Mouse (Mus musculus): ENCODE measurements at regions not wholly inside any gene's neighbourhood (a gene's known extent, or its start where the extent isn't known, plus 50 kb on each side); places are given as distances from the start of the nearest gene placed in this dataset.
"Not testable (repeated sequence)": the region's sequence is repeated elsewhere in the genome, so short reads cannot be mapped to it uniquely, and the experiment has no call there.

DNA sequence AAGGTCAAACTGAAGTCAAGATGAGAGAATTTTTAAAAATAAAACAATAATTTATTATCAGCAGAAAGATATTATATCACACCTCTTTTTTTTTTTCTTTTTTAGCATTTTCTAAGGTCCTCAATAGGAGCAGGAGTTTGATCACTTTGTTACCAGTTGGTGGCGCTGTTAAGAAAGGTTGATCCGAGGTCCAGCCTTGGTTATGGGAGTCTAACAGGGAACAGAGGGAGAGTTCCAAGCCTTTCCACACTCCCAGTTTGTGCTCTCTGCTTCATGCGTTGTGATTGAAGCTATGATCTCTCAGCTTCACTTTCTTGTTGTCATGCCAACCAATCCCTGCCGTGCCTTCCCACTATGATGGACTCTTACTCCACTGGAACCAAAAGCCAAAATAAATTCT lies 83.8 kb downstream of the Fam174a start:
- DNase-seq (ENCODE audit: low spot score in 2 of 2) = no peak

DNA sequence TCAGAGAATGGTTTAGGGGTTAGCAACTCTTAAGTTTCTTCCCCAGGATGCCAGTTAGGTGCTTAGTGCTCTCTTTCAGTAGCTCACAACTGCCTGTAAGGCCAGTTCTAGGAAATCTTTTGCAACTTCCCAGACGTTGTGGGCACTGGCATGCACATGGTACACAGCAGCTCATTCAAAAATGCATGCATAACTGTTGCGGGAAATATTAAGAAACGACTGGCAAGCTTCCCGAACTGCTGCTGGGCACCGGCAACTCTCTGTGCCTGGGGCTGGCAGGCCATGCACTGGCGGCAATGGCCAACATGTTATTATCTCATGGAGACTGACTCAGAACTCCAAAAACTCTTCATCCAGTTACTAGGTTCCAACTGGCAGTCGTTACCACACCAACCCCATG lies 86.3 kb downstream of the Fam174a start:
- DNase-seq (ENCODE audit: low spot score in 2 of 2) = no peak

DNA sequence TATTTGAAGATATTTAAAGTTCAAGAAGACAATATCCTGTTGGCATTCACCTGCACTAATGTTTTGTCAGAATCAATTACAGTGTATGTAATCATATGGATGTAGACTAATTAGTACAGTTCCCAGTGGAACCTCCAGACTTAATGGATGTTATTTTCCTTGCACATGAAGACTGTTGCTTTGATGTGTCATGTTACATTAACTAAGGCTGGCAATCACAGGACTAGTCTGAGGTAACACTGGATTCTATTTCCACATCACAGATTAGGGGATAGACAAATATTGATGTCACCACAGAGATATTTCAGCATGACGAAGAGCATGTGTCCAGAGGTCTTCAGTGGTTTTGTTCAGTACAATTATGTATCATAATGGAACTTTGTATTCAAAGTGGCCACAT lies 108.8 kb downstream of the Fam174a start:
- DNase-seq (ENCODE audit: low spot score in 2 of 2) = no peak

DNA sequence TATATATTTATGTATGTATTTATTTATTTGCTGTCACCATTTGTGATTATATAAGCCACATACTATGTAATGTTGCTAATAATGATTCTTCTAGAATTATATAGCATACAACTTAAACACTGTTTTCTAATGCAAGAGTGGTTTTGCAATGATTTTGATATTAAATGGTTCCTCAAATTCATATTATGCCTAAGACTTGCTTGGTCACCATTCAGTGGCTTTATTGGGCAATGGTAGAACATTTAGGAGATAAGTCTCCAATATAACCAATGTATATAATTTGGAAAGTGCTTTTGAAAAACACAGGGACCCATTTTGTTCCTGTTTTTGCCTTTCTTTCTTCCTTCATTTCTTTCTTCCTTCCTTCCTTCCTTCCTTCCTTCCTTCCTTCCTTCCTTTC lies 112.0 kb downstream of the Fam174a start:
- no peak for DNase-seq (ENCODE audit: low spot score in 2 of 2)

DNA sequence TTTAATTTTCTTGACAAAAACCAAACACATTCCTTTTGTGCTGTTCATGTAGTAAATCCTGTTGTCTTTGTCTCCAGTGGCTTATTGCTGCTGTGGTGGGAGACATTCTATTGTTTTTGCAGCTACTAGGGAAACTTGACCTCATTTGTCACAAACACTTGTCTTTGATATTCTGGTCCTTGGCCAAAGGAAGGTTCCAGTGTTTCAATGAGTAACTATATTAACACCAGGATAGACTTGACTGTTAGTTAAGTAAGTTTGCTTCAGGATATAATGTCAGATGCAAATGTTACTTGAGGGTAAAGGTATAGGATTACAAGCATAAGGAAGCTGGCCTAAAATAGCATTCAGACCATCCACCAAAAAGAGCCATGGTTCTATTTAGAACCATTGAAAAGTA lies 123.7 kb downstream of the Fam174a start:
- DNase-seq (ENCODE audit: low spot score in 2 of 2) = no peak

DNA sequence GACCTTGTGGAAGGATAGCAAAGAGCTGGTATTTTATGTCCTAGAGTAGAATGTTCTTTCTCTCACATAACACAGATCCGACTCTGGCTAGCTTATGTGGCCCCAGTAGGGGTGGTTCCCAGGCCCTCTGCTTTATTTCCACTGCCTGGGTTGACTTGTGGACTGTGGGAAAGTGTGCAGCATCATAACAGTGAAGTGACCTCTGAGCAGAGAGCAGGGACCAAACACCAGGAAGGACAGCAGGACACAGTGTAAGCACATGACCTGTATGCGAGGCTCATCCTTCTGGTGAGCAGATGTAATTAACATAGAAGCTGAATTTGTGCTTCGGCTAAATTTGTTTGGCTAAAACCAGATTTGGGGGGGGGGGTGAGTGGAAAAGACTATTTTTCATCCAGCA lies 132.1 kb downstream of the Fam174a start:
- DNase-seq (ENCODE audit: low spot score in 2 of 2) = no peak

DNA sequence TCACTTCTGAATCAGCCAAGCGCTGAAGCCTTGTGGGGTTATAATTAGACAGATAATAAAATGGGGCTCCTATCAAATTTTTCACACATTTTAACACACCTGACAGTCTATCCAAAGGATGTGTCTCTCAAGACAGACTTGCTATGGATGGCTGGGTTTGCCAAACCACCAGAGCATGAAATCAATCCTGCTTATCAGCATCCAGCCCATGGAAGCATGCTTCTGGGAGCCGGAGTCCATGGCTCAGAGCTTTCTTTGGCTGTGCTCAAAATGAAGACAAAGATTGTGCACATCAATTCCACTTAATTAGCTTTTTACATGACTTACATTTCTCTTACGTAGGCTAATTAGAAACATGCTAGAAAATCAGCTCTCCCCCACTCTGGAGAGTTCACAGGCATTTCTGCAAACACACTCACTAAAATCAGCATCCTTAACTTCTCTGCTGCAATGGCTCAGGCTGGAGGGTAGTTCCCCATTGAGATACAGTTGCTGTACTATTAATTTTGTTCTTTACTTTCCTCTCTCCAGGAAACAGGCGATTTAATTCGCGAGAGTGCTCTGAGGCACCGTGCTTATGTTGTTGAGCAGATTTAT lies 135.6 kb downstream of the Fam174a start:
- DNase-seq (ENCODE audit: low spot score in 2 of 2) = no peak

DNA sequence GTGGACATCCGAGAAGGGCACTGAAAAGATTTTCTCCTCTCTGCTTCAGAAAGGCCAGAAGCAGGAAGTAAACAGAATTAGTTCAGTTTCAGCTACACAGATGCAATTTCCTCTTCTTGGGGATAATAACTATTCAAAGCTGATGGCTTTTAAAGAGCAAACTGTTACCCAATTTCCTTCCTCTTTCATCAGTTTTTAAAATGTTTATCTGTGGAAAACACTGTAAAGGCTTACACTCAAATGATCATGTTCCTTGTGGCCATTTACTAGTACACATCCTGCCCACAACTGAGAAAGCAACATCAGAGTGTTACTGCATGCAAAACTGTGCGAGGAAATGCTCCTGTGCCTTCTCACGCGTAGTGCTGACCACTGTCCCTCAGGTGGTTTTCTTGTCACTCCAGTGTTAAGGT lies 137.5 kb downstream of the Fam174a start:
- DNase-seq (ENCODE audit: low spot score in 2 of 2) = no peak

DNA sequence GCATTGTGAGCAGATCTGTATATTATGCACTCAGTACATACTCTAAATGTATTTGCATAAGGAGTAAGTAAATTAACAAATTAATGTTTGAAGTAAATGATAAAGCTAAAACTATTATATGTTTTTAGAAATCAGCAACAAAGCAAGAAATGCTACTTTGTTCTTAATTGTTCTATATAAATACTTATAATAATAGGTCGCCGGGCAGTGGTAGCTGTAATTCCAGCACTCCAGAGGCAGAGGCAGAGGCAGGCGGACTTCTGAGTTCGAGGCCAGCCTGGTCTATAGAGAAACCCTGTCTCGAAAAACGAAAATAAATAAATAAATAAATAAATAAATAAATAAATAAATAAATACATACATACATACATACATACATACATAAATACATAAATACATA lies 138.3 kb downstream of the Fam174a start:
- peak; percentile 6 to 65 for DNase-seq (ENCODE audit: low spot score in 2 of 2)

DNA sequence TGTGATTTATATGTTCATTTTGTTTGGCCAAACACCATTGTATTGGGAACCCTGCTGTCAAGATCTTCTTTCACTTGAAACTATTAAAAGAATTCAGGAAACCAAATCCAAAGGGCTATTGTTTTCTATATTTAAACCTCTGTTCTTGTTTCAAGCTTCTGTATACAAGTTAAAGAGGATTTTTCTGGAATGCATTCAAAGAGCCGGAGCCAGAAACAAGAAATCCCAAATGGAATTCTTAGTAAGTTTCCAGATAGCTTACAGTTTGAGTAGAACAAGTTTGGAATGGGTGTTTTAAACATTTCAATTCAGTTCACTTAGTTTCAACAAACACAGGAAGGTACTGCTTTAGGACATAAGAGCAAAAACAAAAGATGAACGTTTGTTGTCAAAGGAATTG lies 140.8 kb downstream of the Fam174a start:
- no peak for DNase-seq (ENCODE audit: low spot score in 2 of 2)

DNA sequence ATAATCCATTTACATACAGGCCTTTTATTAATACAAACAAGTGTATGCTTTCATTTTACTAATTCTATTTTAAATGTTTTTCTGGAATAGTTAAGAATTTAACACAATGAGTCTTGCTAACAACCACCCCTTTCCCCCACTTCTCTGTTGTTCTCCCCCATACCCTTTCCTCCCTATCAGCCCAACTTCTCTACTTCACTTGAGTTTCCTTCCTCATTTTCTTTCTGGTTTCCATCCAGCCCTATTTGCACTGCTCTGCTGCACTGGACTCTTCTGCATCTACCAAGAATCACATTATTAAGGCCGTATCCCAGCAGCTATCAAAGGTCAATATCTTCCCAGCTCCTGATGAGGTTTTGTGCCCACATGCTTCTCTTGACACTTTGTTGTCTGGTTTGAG lies 145.9 kb downstream of the Fam174a start:
- no peak for DNase-seq (ENCODE audit: low spot score in 2 of 2)

DNA sequence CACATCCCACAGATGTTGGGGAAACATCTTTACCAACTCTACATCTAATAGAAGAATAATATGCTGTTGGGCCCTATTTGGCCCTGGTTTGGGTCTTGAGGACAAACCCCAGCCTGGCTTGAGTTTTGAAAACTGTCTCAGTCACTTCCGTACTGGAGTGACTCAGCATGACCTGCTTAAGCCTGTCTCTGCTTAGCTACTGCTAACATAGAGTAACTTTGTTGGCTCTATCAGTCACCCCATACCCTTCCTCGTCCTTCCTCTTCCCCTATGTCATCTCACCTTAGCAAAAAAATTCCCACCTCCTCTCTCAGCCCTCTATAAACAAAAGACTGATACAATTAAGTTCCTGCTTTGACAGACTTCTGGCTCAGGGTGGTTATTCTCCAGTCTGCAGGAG lies 154.7 kb downstream of the Fam174a start:
- DNase-seq (ENCODE audit: low spot score in 2 of 2) = no peak

DNA sequence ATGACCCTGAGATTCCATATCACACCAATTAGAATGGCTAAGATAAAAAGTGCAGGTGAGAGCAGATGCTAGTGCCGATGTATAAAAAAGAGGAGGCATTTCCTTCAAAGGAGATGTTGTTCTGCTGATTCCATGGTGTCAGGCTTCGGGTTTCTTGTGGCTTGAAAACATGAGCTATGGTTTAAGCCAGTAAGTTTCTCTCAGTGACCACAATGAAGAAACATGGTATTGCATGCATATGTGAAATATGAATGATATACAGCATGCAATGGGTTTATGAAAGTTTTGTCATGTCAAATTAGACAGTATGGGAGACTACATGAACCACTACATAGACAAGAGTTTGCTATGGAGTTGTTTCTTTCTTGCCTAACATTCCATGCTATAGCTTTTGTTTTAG lies 155.3 kb downstream of the Fam174a start:
- DNase-seq (ENCODE audit: low spot score in 2 of 2) = no peak

DNA sequence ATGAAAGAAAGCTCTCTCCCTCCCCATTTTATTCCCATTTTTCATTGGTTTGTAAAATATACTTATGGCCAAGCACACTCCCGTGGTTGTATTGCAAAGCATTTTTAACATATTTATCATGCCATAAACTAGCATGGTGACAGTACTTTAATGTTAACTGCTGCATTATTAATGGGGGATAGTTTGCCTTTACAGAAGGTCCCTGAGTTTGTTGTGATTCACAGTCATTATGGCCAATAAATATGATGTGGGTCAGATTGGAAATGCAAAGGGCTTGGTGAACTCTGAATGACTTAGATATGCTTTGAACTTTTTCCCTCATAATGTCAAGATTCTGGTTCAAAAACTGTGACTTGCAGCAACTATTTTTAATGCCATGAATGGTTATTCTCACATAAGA lies 157.1 kb downstream of the Fam174a start:
- no peak for DNase-seq (ENCODE audit: low spot score in 2 of 2)

DNA sequence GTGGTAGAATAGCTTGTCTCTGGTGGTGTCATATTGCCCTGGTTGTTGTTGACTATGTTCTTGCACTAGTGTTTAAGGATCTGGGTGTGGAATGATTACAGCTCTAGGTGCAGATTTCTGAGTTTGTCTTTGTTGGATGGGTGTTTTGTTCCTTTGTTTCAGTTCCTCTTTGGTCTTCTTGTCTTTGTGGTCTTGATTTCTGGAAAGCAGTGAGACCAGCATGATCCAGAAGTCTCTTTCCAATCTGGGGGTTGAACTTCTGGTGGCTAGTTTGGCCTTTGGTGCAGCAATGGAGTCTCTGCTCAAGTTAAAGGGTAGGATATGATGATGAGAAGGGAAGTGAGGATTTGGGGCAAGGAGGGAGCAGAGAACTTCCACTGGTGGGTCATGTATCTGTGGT lies 174.4 kb downstream of the St8sia4 start:
- no peak for DNase-seq (ENCODE audit: low spot score in 2 of 2)

DNA sequence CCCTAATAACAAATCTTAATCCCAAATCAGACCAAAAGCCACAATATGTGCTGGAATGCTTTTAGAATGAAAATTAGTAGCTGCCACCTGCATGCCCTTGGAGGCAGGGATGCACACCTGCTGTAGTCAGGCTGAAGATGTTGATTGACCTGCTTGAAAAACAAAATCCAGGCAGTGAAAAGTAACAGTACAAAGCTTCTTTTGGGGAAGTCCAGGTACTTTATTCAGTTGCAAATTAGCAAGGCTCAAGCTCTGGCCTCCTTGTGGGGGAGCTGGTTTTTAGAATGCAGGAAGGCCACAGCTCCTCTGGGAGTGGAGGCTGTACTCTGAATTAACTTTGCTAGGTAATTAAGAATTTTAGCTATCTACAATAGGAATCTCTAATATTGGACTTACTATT lies 166.7 kb downstream of the St8sia4 start:
- not testable (repeated sequence) for DNase-seq (ENCODE audit: low spot score in 2 of 2)

DNA sequence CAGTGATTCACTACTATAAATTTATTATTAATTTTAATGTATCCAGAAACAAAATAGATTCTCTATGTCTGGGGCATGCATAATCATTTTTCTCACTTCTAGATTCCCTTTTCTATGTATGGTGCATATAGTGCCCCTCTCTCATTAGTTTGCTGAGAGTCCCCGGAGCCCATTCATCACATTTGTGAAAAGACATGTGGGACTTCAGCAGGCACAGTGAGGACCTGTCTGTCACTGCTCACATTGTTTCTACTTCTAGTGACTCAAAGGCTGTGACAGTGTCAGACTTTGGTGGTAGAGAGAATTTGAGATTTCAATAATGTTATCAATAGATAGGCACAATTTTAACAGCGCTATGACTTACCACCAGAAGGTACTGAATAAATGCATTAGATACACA lies 158.7 kb downstream of the St8sia4 start:
- no peak for DNase-seq (ENCODE audit: low spot score in 2 of 2)

DNA sequence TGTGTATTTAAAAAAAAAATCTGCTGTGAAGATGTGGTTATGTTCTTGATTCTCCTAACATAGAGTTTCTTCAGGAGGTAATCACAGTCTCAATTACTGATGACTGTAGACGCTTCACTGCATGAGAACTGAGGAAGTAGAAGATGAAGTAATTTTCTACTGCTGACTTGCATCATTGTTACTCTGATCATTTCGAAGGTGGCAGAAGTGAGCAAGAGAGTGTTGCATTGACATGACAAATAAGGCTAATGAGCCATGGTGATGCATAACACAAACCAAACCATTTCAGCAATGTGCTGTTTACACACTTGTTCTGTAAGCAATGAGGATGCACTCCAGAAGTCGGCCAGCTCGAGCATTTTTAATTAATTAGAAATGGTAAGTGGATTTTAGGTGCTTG lies 138.6 kb downstream of the St8sia4 start:
- DNase-seq (ENCODE audit: low spot score in 2 of 2) = no peak

DNA sequence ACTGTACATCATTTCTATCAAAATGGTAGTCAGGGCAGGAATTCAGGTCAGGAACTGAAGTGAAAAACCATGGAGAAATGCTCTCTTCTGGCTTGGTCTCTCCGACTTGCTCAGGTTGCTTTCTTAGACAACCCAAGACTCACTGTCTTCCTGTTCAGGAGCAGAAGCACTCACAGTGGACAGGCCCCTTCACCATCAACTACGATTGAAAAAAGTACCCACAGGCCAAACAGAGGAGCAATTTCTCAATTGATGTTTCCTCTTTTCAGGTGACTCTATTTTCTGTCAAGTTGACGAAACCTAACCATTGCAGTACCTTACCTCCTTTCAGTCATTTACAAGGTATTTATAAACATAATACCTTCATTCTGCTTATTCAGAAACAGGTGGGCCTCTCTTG lies 136.4 kb downstream of the St8sia4 start:
- no peak for DNase-seq (ENCODE audit: low spot score in 2 of 2)
